Mouse (Mus musculus): ENCODE measurements around the gene Cdc20b. TPM values are rescaled to one million over a fixed set of nuclear protein-coding genes. Genes with fewer than 3 reads are reported as not detected.
A peak's percentile ranks its signal among the peaks of the same experiment; 100 is the strongest.
"Not testable (repeated sequence)": the region's sequence is repeated elsewhere in the genome, so short reads cannot be mapped to it uniquely, and the experiment has no call there.

The Cdc20b gene
- polyA plus RNA-seq, 1 experiment from 2014 or later, result not detected

DNA sequence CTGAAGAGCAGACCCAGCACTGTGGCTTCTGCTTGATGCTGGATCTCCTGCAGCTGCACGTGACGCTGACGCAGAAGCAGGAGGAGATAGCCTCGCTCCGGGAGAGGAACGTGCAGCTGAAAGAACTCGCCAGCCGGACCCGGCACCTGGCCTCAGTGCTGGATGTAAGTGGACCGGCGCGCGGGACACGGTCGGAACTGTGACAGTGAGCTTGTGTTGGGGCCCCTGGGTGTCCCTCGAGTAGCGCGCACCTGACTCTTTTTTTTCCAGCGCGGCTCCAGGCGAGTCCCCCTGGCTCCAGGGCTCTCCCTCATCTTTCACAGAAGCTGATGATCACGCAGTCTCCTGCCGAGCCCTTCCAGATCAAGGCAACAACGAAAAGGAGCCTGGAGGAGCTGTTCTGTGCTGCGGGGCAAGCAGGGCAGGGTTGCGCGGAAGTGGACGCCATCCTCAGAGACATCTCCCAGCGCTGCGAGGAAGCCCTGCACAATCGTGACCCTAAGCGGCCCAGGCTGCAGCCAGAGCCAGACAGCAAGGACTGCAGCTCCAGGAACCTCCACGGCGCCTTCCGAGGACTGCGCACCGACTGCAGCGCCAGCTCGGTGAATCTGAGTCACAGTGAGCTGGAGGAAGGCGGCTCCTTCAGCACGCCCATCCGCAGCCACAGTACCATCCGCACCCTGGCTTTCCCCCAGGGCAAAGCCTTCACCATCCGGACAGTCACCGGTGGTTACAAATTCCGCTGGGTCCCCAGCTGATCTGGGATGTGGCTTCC, 36.3 kb upstream of the Cdc20b start:
- no peaks in the 10 kb centered on the region for H3K36me3 ChIP-seq (ENCODE audit: insufficient read depth, low read length)
- H3K27ac ChIP-seq, result no peak overlapping the region
- H3K9ac ChIP-seq (ENCODE audit: low read depth, low read length), result peak overlapping the region; percentile 18; the same call in 1 of the 2 replicates
- peak overlapping the region; percentile 75 for H3K4me2 ChIP-seq (ENCODE audit: low read length)
- no peak for TF ChIP-seq CTCF (IDR thresholded peaks at IDR 0.05; ENCODE audit: low read depth)
- peak overlapping the region; percentile 31 for H3K4me3 ChIP-seq (replicated peaks; ENCODE audit: low read depth, low read length)
- H3K4me1 ChIP-seq (replicated peaks; ENCODE audit: insufficient read depth, low read length), result peaks cover 16% of the 10 kb centered on the region; the same call in 1 of the 2 replicates
- no peaks in the 10 kb centered on the region for H3K9me3 ChIP-seq (replicated peaks; ENCODE audit: low read length)
- peaks cover 56% of the 10 kb centered on the region for H3K27me3 ChIP-seq (ENCODE audit: insufficient read depth, low read length)
- WGBS, result under 1% methylated on average over 46 of the region's 46 CpGs
- peak; percentile 39 for DNase-seq (ENCODE audit: low spot score)
- ATAC-seq (replicated peaks; ENCODE audit: low FRiP score, low read depth), result no peak

DNA sequence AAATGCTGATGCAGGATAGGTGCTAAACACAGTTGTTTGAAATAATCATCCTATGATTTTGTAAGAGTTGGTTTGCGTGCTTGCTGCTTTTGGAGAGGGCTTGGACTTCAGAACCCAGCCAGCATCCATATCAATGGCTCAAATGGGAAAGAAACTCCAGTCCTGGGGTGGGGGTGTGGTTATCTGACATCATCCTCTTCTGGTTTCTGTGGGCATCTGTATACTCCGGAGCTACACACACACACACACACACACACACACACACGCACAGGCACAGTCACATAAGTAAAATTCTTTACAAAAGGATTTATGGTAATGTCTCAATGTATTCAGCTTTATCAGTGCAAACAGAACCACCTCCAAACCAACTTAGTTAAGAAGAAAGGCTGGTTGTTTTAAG, 34.8 kb upstream of the Cdc20b start:
- H3K27me3 ChIP-seq (ENCODE audit: insufficient read depth, low read length), result peaks cover 42% of the 10 kb centered on the region
- TF ChIP-seq CTCF (IDR thresholded peaks at IDR 0.05; ENCODE audit: low read depth), result no peak
- H3K4me2 ChIP-seq (ENCODE audit: low read length), result no peak overlapping the region
- DNase-seq (ENCODE audit: low spot score), result no peak
- no peak for ATAC-seq (replicated peaks; ENCODE audit: low FRiP score, low read depth)
- no peak overlapping the region for H3K9ac ChIP-seq (ENCODE audit: low read depth, low read length)
- H3K4me3 ChIP-seq (replicated peaks; ENCODE audit: low read depth, low read length), result no peak overlapping the region
- no peaks in the 10 kb centered on the region for H3K9me3 ChIP-seq (replicated peaks; ENCODE audit: low read length)
- 0 out of 2 replicates have a peak, but pooled peaks cover 8% of the 10 kb centered on the region for H3K4me1 ChIP-seq (replicated peaks; ENCODE audit: insufficient read depth, low read length)
- H3K27ac ChIP-seq, result no peak overlapping the region
- 69% methylated on average over 3 of the region's 3 CpGs for WGBS
- H3K36me3 ChIP-seq (ENCODE audit: insufficient read depth, low read length), result no peaks in the 10 kb centered on the region

DNA sequence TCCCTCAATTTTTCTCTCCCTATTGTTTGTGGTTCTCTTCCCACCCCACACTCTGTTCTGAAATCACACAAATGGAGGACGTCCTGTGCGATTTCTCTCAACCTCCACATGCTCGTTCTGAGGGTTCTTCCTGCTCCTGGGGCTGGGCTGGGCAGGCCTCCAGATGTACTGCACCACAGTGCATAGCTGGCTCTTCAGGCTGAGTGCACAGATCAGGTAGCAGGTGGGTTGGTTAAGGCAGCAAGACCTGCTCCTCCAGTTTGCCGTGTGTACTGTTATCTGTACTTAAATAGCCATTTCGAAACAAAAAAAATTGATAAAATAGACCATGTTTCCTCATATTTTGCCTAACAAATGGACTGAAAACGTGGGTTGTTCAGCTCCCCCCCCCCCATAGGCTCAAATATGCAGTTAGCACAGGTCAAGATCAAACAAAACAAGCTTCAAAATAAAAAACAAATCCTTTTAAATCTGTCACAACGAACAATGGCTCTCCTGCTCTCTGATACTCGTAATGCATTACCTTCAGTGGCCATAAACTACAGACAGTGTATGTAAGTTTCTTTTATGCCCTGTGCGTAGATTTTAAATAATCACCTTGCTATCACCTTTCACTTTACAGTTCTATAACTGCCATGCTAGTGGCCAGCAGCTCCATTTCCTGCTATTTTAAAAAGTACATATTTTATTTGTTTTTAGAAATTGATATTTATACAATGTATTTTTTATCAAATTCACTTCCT, 34.2 kb upstream of the Cdc20b start:
- no peak for TF ChIP-seq CTCF (IDR thresholded peaks at IDR 0.05; ENCODE audit: low read depth)
- 0 out of 2 replicates have a peak, but pooled peaks cover 8% of the 10 kb centered on the region for H3K4me1 ChIP-seq (replicated peaks; ENCODE audit: insufficient read depth, low read length)
- no peak overlapping the region for H3K4me2 ChIP-seq (ENCODE audit: low read length)
- no peak overlapping the region for H3K4me3 ChIP-seq (replicated peaks; ENCODE audit: low read depth, low read length)
- no peak overlapping the region for H3K27ac ChIP-seq
- no peak overlapping the region for H3K9ac ChIP-seq (ENCODE audit: low read depth, low read length)
- H3K27me3 ChIP-seq (ENCODE audit: insufficient read depth, low read length), result peaks cover 38% of the 10 kb centered on the region
- no peaks in the 10 kb centered on the region for H3K9me3 ChIP-seq (replicated peaks; ENCODE audit: low read length)
- ATAC-seq (replicated peaks; ENCODE audit: low FRiP score, low read depth), result no peak
- 63% methylated on average over 9 of the region's 9 CpGs for WGBS
- no peak for DNase-seq (ENCODE audit: low spot score)
- no peaks in the 10 kb centered on the region for H3K36me3 ChIP-seq (ENCODE audit: insufficient read depth, low read length)

DNA sequence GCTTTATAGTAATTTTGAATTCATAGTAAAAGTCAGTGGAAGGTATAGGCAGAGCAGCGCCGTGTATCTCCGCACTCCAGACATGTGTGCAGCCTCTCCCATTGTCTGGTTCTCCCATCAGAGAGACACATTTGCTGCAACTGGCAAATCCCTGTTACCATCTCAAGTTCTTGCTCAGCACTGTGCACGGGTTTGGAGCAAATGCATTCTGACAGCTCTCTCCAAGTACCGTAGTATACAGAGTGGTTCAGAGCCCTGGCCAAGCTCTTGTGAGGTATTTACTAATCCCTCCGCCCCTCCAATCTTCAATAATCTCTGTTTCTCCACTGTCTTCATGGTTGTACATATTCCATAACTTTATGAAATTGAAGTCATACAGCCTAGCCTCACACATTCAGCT, 22.2 kb upstream of the Cdc20b start:
- H3K4me1 ChIP-seq (replicated peaks; ENCODE audit: insufficient read depth, low read length), result no peaks in the 10 kb centered on the region
- DNase-seq (ENCODE audit: low spot score), result no peak
- H3K4me2 ChIP-seq (ENCODE audit: low read length), result peak overlapping the region; percentile 54
- no peak overlapping the region for H3K27ac ChIP-seq
- H3K27me3 ChIP-seq (ENCODE audit: insufficient read depth, low read length), result no peaks in the 10 kb centered on the region
- no peak overlapping the region for H3K9ac ChIP-seq (ENCODE audit: low read depth, low read length)
- WGBS, result 79% methylated on average over 6 of the region's 6 CpGs
- no peaks in the 10 kb centered on the region for H3K36me3 ChIP-seq (ENCODE audit: insufficient read depth, low read length)
- no peak for ATAC-seq (replicated peaks; ENCODE audit: low FRiP score, low read depth)
- no peak for TF ChIP-seq CTCF (IDR thresholded peaks at IDR 0.05; ENCODE audit: low read depth)
- H3K9me3 ChIP-seq (replicated peaks; ENCODE audit: low read length), result no peaks in the 10 kb centered on the region
- H3K4me3 ChIP-seq (replicated peaks; ENCODE audit: low read depth, low read length), result no peak overlapping the region

DNA sequence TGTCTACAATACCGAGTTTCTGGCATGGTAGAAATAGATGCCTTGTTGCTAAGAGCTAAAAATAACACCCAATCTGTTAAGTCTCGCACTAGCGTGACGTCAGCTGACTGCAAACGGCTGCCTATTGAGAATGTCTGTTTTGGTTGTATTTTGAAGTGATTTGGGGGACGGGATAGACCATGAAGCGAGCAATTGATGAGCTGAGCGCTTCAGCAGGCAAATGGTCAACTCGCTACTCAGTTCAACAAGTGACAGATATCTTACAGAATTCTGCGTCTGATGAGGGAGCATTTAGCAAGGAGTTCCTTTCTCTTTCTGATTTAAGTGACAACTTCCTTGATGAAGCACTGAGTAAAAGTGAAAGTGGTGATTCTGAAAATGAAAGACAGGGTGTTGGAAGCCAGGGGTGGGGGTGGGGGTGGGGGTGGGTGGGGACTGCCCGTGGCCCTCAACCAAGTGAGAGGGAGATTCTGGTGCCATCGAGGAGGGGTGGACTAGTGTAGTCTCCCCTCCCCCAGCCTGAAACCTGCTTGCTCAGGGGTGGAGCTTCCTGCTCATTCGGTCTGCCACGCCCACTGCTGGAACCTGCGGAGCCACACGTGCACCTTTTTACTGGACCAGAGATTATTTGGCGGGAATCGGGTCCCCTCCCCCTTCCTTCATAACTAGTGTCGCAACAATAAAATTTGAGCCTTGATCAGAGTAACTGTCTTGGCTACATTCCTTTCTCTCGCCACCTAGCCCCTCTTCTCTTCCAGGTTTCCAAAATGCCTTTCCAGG, 21.5 kb upstream of the Cdc20b start:
- H3K36me3 ChIP-seq (ENCODE audit: insufficient read depth, low read length); ATAC-seq (replicated peaks; ENCODE audit: low FRiP score, low read depth); H3K27me3 ChIP-seq (ENCODE audit: insufficient read depth, low read length); H3K9ac ChIP-seq (ENCODE audit: low read depth, low read length); H3K4me1 ChIP-seq (replicated peaks; ENCODE audit: insufficient read depth, low read length); H3K9me3 ChIP-seq (replicated peaks; ENCODE audit: low read length); DNase-seq (ENCODE audit: low spot score); H3K27ac ChIP-seq: not testable (repeated sequence)
- peak overlapping the region; percentile 54 for H3K4me2 ChIP-seq (ENCODE audit: low read length)
- 37% methylated on average over 18 of the region's 20 CpGs for WGBS
- H3K4me3 ChIP-seq (replicated peaks; ENCODE audit: low read depth, low read length), result peak overlapping the region; percentile 31

DNA sequence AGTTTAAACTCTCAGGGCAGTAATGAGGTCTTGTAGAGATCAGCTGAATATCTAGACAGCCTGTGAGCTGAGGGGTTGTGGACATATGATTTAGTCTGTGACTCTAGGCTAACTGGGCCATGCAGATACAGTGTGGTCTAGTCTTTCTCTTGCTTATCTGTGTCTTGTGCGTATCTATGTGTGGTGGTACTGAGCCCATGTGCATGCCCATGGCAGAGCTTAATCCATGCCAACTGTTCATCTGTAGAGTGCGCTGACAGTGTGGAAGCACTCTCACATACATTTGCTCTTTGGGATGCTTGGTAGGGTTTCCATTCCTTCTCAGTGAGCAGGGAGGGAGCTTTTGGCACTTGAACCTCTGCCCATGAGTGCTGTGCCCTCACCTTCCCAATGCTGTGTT, 13.4 kb upstream of the Cdc20b start:
- Histone ChIP-seq H3K36me3 (ENCODE audit: insufficient read depth, low read length) (no peaks in the 10 kb centered on the region), H3K4me2 (ENCODE audit: low read length) (no peak overlapping the region), H3K4me3 (replicated peaks; ENCODE audit: low read depth, low read length) (no peak overlapping the region), H3K9ac (ENCODE audit: low read depth, low read length) (no peak overlapping the region), H3K27ac (no peak overlapping the region), H3K4me1 (replicated peaks; ENCODE audit: insufficient read depth, low read length) (no peaks in the 10 kb centered on the region), H3K27me3 (ENCODE audit: insufficient read depth, low read length) (0 out of 2 replicates have a peak, but pooled peaks cover under 1% of the 10 kb centered on the region), H3K9me3 (replicated peaks; ENCODE audit: low read length) (no peaks in the 10 kb centered on the region)
- DNase-seq (ENCODE audit: low spot score) (no peak), ATAC-seq (replicated peaks; ENCODE audit: low FRiP score, low read depth) (no peak)
- 93% methylated on average over 2 of the region's 2 CpGs for WGBS
- TF ChIP-seq CTCF (IDR thresholded peaks at IDR 0.05; ENCODE audit: low read depth), result no peak

All from kidney, postnatal 0 days (tissue).